ENCODE assay signal across 9 mouse cellular contexts in the genomic region with DNA sequence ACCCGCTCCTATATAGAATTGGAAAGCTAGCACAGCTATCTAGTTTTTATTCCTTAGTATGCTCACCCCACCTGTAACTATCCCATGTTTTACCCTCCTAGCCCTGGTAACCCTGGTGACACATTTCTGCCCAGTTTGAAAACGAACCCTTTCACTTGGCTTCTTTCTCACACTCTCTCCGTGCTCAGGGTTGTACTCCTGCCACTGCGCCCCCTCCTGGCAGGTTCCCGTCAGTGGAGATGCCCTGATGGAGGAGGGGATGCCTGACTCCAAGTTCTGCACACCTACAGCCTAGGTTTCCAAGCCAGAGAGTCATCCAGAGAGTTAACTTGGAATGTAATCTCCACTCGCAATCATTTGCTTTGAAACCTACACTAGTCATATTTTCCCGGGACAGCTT. TPM values are rescaled to one million over a fixed set of nuclear protein-coding genes. Genes with fewer than 3 reads are reported as not detected.
DNase-seq lines count a peak whose midpoint lies in the region; ATAC-seq and TF ChIP-seq lines count a peak whose summit lies in the region.
"Had no signal": no experiment of that assay in that cellular context is flagged by ENCODE, and none has a peak within 500 bp of the region (broad histone marks: within the 10 kb centered on the region; RNA-seq: fewer than 3 reads in every experiment).

No protein-coding gene starts in this region.

- ATAC-seq in kidney, embryonic 14.5 days (ENCODE audit: low FRiP score, low TSS enrichment) = no peak
- ATAC-seq in CD4-positive, CD25-positive, alpha-beta regulatory T cell, adult 4 months = peak; percentile 71
- no peak for ATAC-seq in lung, embryonic 14.5 days (ENCODE audit: insufficient read depth)
- no peak for ATAC-seq in erythroid progenitor cell, adult 5-6 weeks (replicated peaks; ENCODE audit: low FRiP score, poor library complexity, severe bottlenecking)

- peak; percentile 39 for TF ChIP-seq CTCF in kidney, adult 2 months (conservative IDR thresholded peaks at IDR 0.05; ENCODE audit: insufficient read depth, insufficient read length, low read depth, low read length)
- peak; percentile 49 for TF ChIP-seq CTCF in lung, embryonic 14.5 days (IDR thresholded peaks at IDR 0.05; ENCODE audit: low read depth)

- DNase-seq in kidney, adult 2 months = no peak
- peak; percentile 51 for DNase-seq in T-cell, adult 2 months (ENCODE audit: low spot score)
- peak; percentile 23 for DNase-seq in lung, embryonic 14.5 days
- DNase-seq in thymus, postnatal 10 days (ENCODE audit: low spot score in 2 of 2) = peak; percentile 27 to 73
- DNase-seq in left cerebral cortex, postnatal 25 days (ENCODE audit: low spot score in 2 of 2) = no peak

- H3K9me3 ChIP-seq in kidney, embryonic 14.5 days (ENCODE audit: control insufficient read depth, low read length) = no peaks in the 10 kb centered on the region
- no peaks in the 10 kb centered on the region for H3K9me3 ChIP-seq in lung, embryonic 14.5 days (ENCODE audit: low read depth, low read length)

- 76% methylated on average over 7 of the region's 7 CpGs for WGBS in kidney, adult 2 months
- 70% methylated on average over 7 of the region's 7 CpGs for WGBS in kidney, embryonic 14.5 days
- 60% methylated on average over 7 of the region's 7 CpGs for WGBS in lung, embryonic 14.5 days

- intact Hi-C loops in left cerebral cortex, postnatal 25 days (cut with DNase I) = no loop called here

- no peaks in the 10 kb centered on the region for H3K27me3 ChIP-seq in kidney, adult 2 months (replicated peaks; ENCODE audit: control insufficient read depth, insufficient read depth, low read length)
- H3K27me3 ChIP-seq in kidney, embryonic 14.5 days (ENCODE audit: control insufficient read depth, insufficient read depth, low read length) = no peaks in the 10 kb centered on the region
- no peaks in the 10 kb centered on the region for H3K27me3 ChIP-seq in lung, embryonic 14.5 days (ENCODE audit: insufficient read depth, low read length)

- no peaks in the 10 kb centered on the region for H3K4me1 ChIP-seq in kidney, adult 2 months (ENCODE audit: control insufficient read depth, insufficient read depth, low read length)
- no peaks in the 10 kb centered on the region for H3K4me1 ChIP-seq in kidney, embryonic 14.5 days (ENCODE audit: control insufficient read depth, insufficient read depth, low read length)
- no peaks in the 10 kb centered on the region; the same call in 1 of the 2 replicates for H3K4me1 ChIP-seq in lung, embryonic 14.5 days (ENCODE audit: insufficient read depth)

- no peak overlapping the region for H3K27ac ChIP-seq in kidney, adult 2 months (ENCODE audit: insufficient read depth, low read depth, low read length)
- no peak overlapping the region for H3K27ac ChIP-seq in kidney, embryonic 14.5 days (ENCODE audit: low read depth, low read length)
- no peak overlapping the region for H3K27ac ChIP-seq in lung, embryonic 14.5 days (ENCODE audit: low read depth)

- no peak overlapping the region for H3K4me2 ChIP-seq in kidney, embryonic 14.5 days (replicated peaks; ENCODE audit: low read depth, low read length)
- H3K4me2 ChIP-seq in lung, embryonic 14.5 days = no peak overlapping the region

- no peaks in the 10 kb centered on the region for H3K36me3 ChIP-seq in kidney, adult 2 months (ENCODE audit: control insufficient read depth, insufficient read depth, low read length)
- peaks cover 6% of the 10 kb centered on the region; the same call in 1 of the 2 replicates for H3K36me3 ChIP-seq in kidney, embryonic 14.5 days (ENCODE audit: control insufficient read depth, insufficient read depth, low read length)
- 0 out of 2 replicates have a peak, but pooled peaks cover 5% of the 10 kb centered on the region for H3K36me3 ChIP-seq in lung, embryonic 14.5 days (ENCODE audit: insufficient read depth)

- H3K4me3 ChIP-seq in kidney, adult 2 months (ENCODE audit: insufficient read depth, low read depth, low read length) = no peak overlapping the region
- H3K4me3 ChIP-seq in kidney, embryonic 14.5 days (ENCODE audit: low read length) = no peak overlapping the region
- no peak overlapping the region for H3K4me3 ChIP-seq in lung, embryonic 14.5 days (ENCODE audit: low read depth, low read length)
- H3K4me3 ChIP-seq: myocyte had no signal

- no peak overlapping the region for H3K9ac ChIP-seq in kidney, embryonic 14.5 days (ENCODE audit: low read depth, low read length)
- H3K9ac ChIP-seq in lung, embryonic 14.5 days = no peak overlapping the region

- TF ChIP-seq POLR2A in kidney, adult 2 months (IDR thresholded peaks at IDR 0.05; ENCODE audit: low read depth, low read length) = no peak

RNA-seq across cellular contexts. Expression of gene Lca5, which starts 7.3 kb away (rescaled TPM):
- 0.48 and 0.60 TPM in 2 replicates for polyA plus RNA-seq in kidney, adult 2 months (2012; rRNA removed)
- 23.6 and 27.0 TPM in 2 replicates for polyA plus RNA-seq in kidney, embryonic 14.5 days (2014; fragmentation: Nextera tagmentation; extraction: Ambion mirVana)
- polyA plus RNA-seq in CD4-positive, CD25-positive, alpha-beta regulatory T cell, adult 4 months (2017; shearing (Covaris generic)) = 10 to 100 TPM in 1 of 2 experiments, 1 to 10 TPM in 1; 9.8 to 11.6 TPM
- 28.0 and 28.4 TPM in 2 replicates for polyA plus RNA-seq in lung, embryonic 14.5 days (2014; fragmentation: Nextera tagmentation; extraction: Ambion mirVana)
- total RNA-seq in erythroid progenitor cell, adult 5-6 weeks (2015; ENCODE audit: low replicate concordance) = 3.2 TPM in 1 of 2 replicates, not detected in the other
- total RNA-seq in erythroid progenitor cell, adult 5-6 weeks (2017; ENCODE audit: low replicate concordance) = not detected in 2 replicates
- total RNA-seq in left cerebral cortex, postnatal 25 days (2021) = 10 to 100 TPM; 11.7 to 17.1 TPM

Comparison
In these comparisons a context has a peak if more than half of its experiments do, and no peak if none do; other contexts are left out.
1. DNase-seq: peak in T-cell, adult 2 months (single experiment), lung, embryonic 14.5 days (single experiment) and thymus, postnatal 10 days (2 of 2); none in kidney, adult 2 months (single experiment) and left cerebral cortex, postnatal 25 days (0 of 2).